Mouse (Mus musculus): ENCODE results near the gene Cxcl12.

DNA sequence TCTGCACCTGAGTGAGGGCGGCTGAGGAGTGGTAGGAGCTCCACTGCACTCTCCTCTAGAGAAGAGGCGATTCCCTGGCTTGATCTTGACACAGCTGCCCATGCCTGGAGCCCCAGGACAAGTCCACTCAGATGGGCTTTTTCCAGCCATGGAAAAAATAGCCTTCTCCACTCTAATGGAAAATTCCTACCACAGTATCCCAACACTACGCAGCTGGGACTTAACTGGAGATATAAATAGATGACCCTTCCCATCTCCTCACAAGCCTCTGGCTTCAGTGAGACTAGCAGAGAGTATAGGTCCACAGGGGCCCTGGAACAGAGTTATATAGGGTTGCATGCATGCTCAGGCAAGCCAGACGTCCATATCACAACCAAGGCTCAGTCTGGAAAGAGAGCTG lies 33.8 kb upstream of the Cxcl12 start:
- no peak for TF ChIP-seq CTCF (IDR thresholded peaks at IDR 0.05; ENCODE audit: low read depth)
- TF ChIP-seq EP300 (IDR thresholded peaks at IDR 0.05; ENCODE audit: low read depth), result no peak
